In genomic region chr13:55535191-55535590, GRCm38 (mm10) we compare ENCODE assay signal across 8 mouse cellular contexts. TPM values are rescaled to one million over a fixed set of nuclear protein-coding genes. Genes with fewer than 3 reads are reported as not detected.
A peak's percentile ranks its signal among the peaks of the same experiment; 100 is the strongest.
DNase-seq lines count a peak whose midpoint lies in the region; ATAC-seq and TF ChIP-seq lines count a peak whose summit lies in the region.
"Had no signal": no experiment of that assay in that cellular context is flagged by ENCODE, and none has a peak within 500 bp of the region (broad histone marks: within the 10 kb centered on the region; RNA-seq: fewer than 3 reads in every experiment).

No protein-coding gene starts in this region.

- H3K9me3 ChIP-seq in forebrain, embryonic 10.5 days, result no peaks in the 10 kb centered on the region
- no peaks in the 10 kb centered on the region for H3K9me3 ChIP-seq in limb, embryonic 10.5 days (replicated peaks)
- no peaks in the 10 kb centered on the region for H3K9me3 ChIP-seq in neural tube, embryonic 15.5 days (replicated peaks)

- H3K9ac ChIP-seq in neural tube, embryonic 15.5 days (replicated peaks), result peak overlapping the region; percentile 82; the same call in 1 of the 2 replicates

- no peak for ATAC-seq in neural tube, embryonic 15.5 days (ENCODE audit: low FRiP score)

- peaks cover 19% of the 10 kb centered on the region for H3K4me1 ChIP-seq in forebrain, embryonic 10.5 days
- peaks cover 15% of the 10 kb centered on the region for H3K4me1 ChIP-seq in limb, embryonic 10.5 days
- H3K4me1 ChIP-seq in neural tube, embryonic 15.5 days, result peaks cover 23% of the 10 kb centered on the region

- peak overlapping the region; percentile 96 for H3K4me2 ChIP-seq in neural tube, embryonic 15.5 days

- WGBS in forebrain, embryonic 10.5 days, result 93% methylated on average over 15 of the region's 15 CpGs
- 94% methylated on average over 15 of the region's 15 CpGs for WGBS in limb, embryonic 10.5 days
- 97% methylated on average over 15 of the region's 15 CpGs for WGBS in neural tube, embryonic 15.5 days

- H3K27me3 ChIP-seq in forebrain, embryonic 10.5 days (ENCODE audit: poor library complexity, severe bottlenecking), result no peaks in the 10 kb centered on the region
- H3K27me3 ChIP-seq in limb, embryonic 10.5 days (ENCODE audit: low read depth, poor library complexity, severe bottlenecking), result no peaks in the 10 kb centered on the region
- no peaks in the 10 kb centered on the region for H3K27me3 ChIP-seq in neural tube, embryonic 15.5 days (replicated peaks)

- peaks cover 81% of the 10 kb centered on the region for H3K36me3 ChIP-seq in forebrain, embryonic 10.5 days (replicated peaks)
- peaks cover 82% of the 10 kb centered on the region for H3K36me3 ChIP-seq in limb, embryonic 10.5 days
- peaks cover 68% of the 10 kb centered on the region for H3K36me3 ChIP-seq in neural tube, embryonic 15.5 days

- DNase-seq in left cerebral cortex, adult 2 months (ENCODE audit: extremely low spot score in 1 of 2, low spot score in 2 of 2), result no peak
- DNase-seq in left cerebral cortex, adult 11 months (ENCODE audit: low spot score), result no peak
- no peak for DNase-seq in forebrain, embryonic 10.5 days (ENCODE audit: extremely low spot score, low spot score)
- DNase-seq in limb, embryonic 10.5 days (ENCODE audit: low spot score), result no peak
- DNase-seq in left cerebral cortex, postnatal 25 days (ENCODE audit: low spot score in 2 of 2), result no peak
- no peak for DNase-seq in gastrocnemius, postnatal 36 days
- DNase-seq: gastrocnemius, postnatal 14 days had no signal

- peak overlapping the region; percentile 88; the same call in 1 of the 2 replicates for H3K27ac ChIP-seq in left cerebral cortex, adult 2 months
- 0 out of 2 replicates have a peak overlapping the region, but pooled peaks have one; percentile 91 for H3K27ac ChIP-seq in forebrain, embryonic 10.5 days
- no peak overlapping the region for H3K27ac ChIP-seq in limb, embryonic 10.5 days
- no peak overlapping the region for H3K27ac ChIP-seq in neural tube, embryonic 15.5 days (replicated peaks)

- H3K4me3 ChIP-seq in left cerebral cortex, adult 2 months, result peak overlapping the region; percentile 76
- peak overlapping the region; percentile 95 for H3K4me3 ChIP-seq in forebrain, embryonic 10.5 days
- H3K4me3 ChIP-seq in limb, embryonic 10.5 days, result peak overlapping the region; percentile 90
- peak overlapping the region; percentile 76 for H3K4me3 ChIP-seq in neural tube, embryonic 15.5 days (replicated peaks)

- no peak for TF ChIP-seq CTCF in left cerebral cortex, adult 2 months (IDR thresholded peaks at IDR 0.05)

- intact Hi-C loops in left cerebral cortex, adult 2 months (cut with DNase I), result no loop called here
- intact Hi-C loops in left cerebral cortex, postnatal 25 days (cut with DNase I), result loop anchor here (5.0 kb wide), 1 partner anchor 128 kb away; no protein-coding TSS in a partner anchor
- intact Hi-C loops in gastrocnemius, postnatal 36 days (cut with DNase I), result no loop called here

RNA-seq across cellular contexts. Expression of gene Ddx41, which starts 1.3 kb away (rescaled TPM):
- total RNA-seq in left cerebral cortex, adult 2 months (2021), result 10 to 100 TPM; 63.7 to 65.7 TPM
- 96.5 and 98.2 TPM in 2 replicates for polyA plus RNA-seq in forebrain, embryonic 10.5 days (2016; fragmentation: Nextera tagmentation; extraction: Ambion mirVana)
- 94.0 and 102 TPM in 2 replicates for polyA plus RNA-seq in limb, embryonic 10.5 days (2016; fragmentation: Nextera tagmentation; extraction: Ambion mirVana)
- 48.8 and 53.1 TPM in 2 replicates for polyA plus RNA-seq in neural tube, embryonic 15.5 days (2015; fragmentation: Nextera tagmentation; extraction: Ambion mirVana)
- total RNA-seq in left cerebral cortex, postnatal 25 days (2021), result 10 to 100 TPM; 53.6 to 58.0 TPM
- 10 to 100 TPM in 1 of 2 experiments, 1 to 10 TPM in 1; 9.3 to 10.3 TPM for total RNA-seq in gastrocnemius, postnatal 36 days (2021)

RNA-seq across cellular contexts. Expression of gene Dok3, which starts 6.1 kb away (rescaled TPM):
- total RNA-seq in left cerebral cortex, adult 2 months (2021), result 10 to 100 TPM; 10.1 to 18.2 TPM
- 3.3 and 4.2 TPM in 2 replicates for polyA plus RNA-seq in forebrain, embryonic 10.5 days (2016; fragmentation: Nextera tagmentation; extraction: Ambion mirVana)
- polyA plus RNA-seq in limb, embryonic 10.5 days (2016; fragmentation: Nextera tagmentation; extraction: Ambion mirVana), result 2.7 and 2.9 TPM in 2 replicates
- polyA plus RNA-seq in neural tube, embryonic 15.5 days (2015; fragmentation: Nextera tagmentation; extraction: Ambion mirVana), result 4.2 and 4.6 TPM in 2 replicates
- 10 to 100 TPM in 1 of 2 experiments, 1 to 10 TPM in 1; 9.7 to 13.2 TPM for total RNA-seq in left cerebral cortex, postnatal 25 days (2021)
- 1 to 10 TPM in 1 of 2 experiments, under 1 TPM in 1; 0.74 to 1.2 TPM for total RNA-seq in gastrocnemius, postnatal 36 days (2021)

RNA-seq across cellular contexts. Expression of gene Pdlim7, which starts 21.7 kb away (rescaled TPM):
- 100 to 1,000 TPM in 1 of 2 experiments, 10 to 100 TPM in 1; 94.9 to 114 TPM for total RNA-seq in left cerebral cortex, adult 2 months (2021)
- polyA plus RNA-seq in forebrain, embryonic 10.5 days (2016; fragmentation: Nextera tagmentation; extraction: Ambion mirVana), result 200 and 209 TPM in 2 replicates
- polyA plus RNA-seq in limb, embryonic 10.5 days (2016; fragmentation: Nextera tagmentation; extraction: Ambion mirVana), result 202 and 206 TPM in 2 replicates
- 169 and 176 TPM in 2 replicates for polyA plus RNA-seq in neural tube, embryonic 15.5 days (2015; fragmentation: Nextera tagmentation; extraction: Ambion mirVana)
- 10 to 100 TPM; 89.6 to 96.1 TPM for total RNA-seq in left cerebral cortex, postnatal 25 days (2021)
- 100 to 1,000 TPM; 605 to 719 TPM for total RNA-seq in gastrocnemius, postnatal 36 days (2021)

RNA-seq across cellular contexts. Expression of gene Fam193b, which starts 35.7 kb away (rescaled TPM):
- total RNA-seq in left cerebral cortex, adult 2 months (2021), result 10 to 100 TPM; 90.5 to 98.1 TPM
- 55.6 and 57.8 TPM in 2 replicates for polyA plus RNA-seq in forebrain, embryonic 10.5 days (2016; fragmentation: Nextera tagmentation; extraction: Ambion mirVana)
- polyA plus RNA-seq in limb, embryonic 10.5 days (2016; fragmentation: Nextera tagmentation; extraction: Ambion mirVana), result 65.8 and 70.7 TPM in 2 replicates
- 43.0 and 46.4 TPM in 2 replicates for polyA plus RNA-seq in neural tube, embryonic 15.5 days (2015; fragmentation: Nextera tagmentation; extraction: Ambion mirVana)
- 10 to 100 TPM; 67.0 to 84.3 TPM for total RNA-seq in left cerebral cortex, postnatal 25 days (2021)
- total RNA-seq in gastrocnemius, postnatal 36 days (2021), result 10 to 100 TPM in 1 of 2 experiments, 1 to 10 TPM in 1; 9.6 to 13.4 TPM

RNA-seq across cellular contexts. Expression of gene Tmed9, which starts 38.3 kb away (rescaled TPM):
- 100 to 1,000 TPM; 128 to 141 TPM for total RNA-seq in left cerebral cortex, adult 2 months (2021)
- polyA plus RNA-seq in forebrain, embryonic 10.5 days (2016; fragmentation: Nextera tagmentation; extraction: Ambion mirVana), result 129 and 141 TPM in 2 replicates
- 111 and 123 TPM in 2 replicates for polyA plus RNA-seq in limb, embryonic 10.5 days (2016; fragmentation: Nextera tagmentation; extraction: Ambion mirVana)
- 110 and 121 TPM in 2 replicates for polyA plus RNA-seq in neural tube, embryonic 15.5 days (2015; fragmentation: Nextera tagmentation; extraction: Ambion mirVana)
- 100 to 1,000 TPM; 129 to 134 TPM for total RNA-seq in left cerebral cortex, postnatal 25 days (2021)
- 10 to 100 TPM; 61.4 to 63.3 TPM for total RNA-seq in gastrocnemius, postnatal 36 days (2021)

Comparison
In these comparisons a context has a peak if more than half of its experiments do, and no peak if none do; other contexts are left out.
1. H3K27ac ChIP-seq: peak in left cerebral cortex, adult 2 months (single experiment) and forebrain, embryonic 10.5 days (single experiment); none in limb, embryonic 10.5 days (single experiment) and neural tube, embryonic 15.5 days (single experiment).
2. RNA of gene Ddx41, which starts 1.3 kb away (total RNA-seq): 63.7 to 65.7 TPM in left cerebral cortex, adult 2 months and 53.6 to 58.0 TPM in left cerebral cortex, postnatal 25 days; 9.3 to 10.3 TPM in gastrocnemius, postnatal 36 days; every median in the first group is over 4 times any median in the second.
3. RNA of gene Dok3, which starts 6.1 kb away (total RNA-seq): 10.1 to 18.2 TPM in left cerebral cortex, adult 2 months and 9.7 to 13.2 TPM in left cerebral cortex, postnatal 25 days; 0.74 to 1.2 TPM in gastrocnemius, postnatal 36 days; every median in the first group is over 4 times any median in the second.
4. RNA of gene Pdlim7, which starts 21.7 kb away (total RNA-seq): 605 to 719 TPM in gastrocnemius, postnatal 36 days; 94.9 to 114 TPM in left cerebral cortex, adult 2 months and 89.6 to 96.1 TPM in left cerebral cortex, postnatal 25 days; every median in the first group is over 4 times any median in the second.
5. Peak in every context shown above with its lines, with median percentiles within 50 percentile points of each other: H3K4me3 ChIP-seq.